Mouse (Mus musculus) heart, postnatal 14 days (tissue): ENCODE measurements around the gene Ambra1. TPM values are rescaled to one million over a fixed set of nuclear protein-coding genes. Genes with fewer than 3 reads are reported as not detected.

Experiments
- DNase-seq, 2 experiments: peaks; one replicate each; pipeline ENCODE4 v3.0.0; 2021 to 2022
- intact Hi-C: fragments of 180-260 bp; cut with DNase I; formaldehyde crosslinking; loops from one replicate; pipeline ENCODE4 v1.15.1; 2025
- total RNA-seq, 2 experiments: library from RNA; stranded (reverse); gene quantifications; 2 replicates each; pipeline ENCODE4 v1.2.3; 2021

The Ambra1 gene
- total RNA-seq, 2 experiments from 2014 or later: 19.4 to 19.6 TPM

GRCm38 (mm10) chr2:91856958-91857357, 127.0 kb downstream of the Ambra1 start:
- intact Hi-C loops: no loop called here
- DNase-seq: no peak

DNA sequence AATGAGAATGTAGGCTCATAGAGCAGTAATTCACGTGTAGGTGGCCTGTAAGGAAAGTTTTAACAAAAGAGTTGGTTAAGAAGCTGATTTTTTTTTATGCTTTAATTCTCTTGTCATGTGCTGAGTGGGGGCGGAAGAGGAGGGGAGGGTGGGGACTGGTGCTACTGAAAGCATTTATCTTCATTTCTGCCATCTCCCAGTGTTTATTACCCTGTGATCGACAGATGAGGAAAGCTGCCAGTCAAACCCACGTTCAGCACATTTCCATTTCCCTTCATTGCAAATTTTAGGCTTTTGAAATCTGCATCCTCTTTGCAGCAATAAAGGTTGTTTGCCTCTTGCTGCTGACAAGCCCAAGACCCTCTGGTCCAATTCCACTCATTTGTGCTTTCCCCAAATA, 129.5 kb downstream of the Ambra1 start:
- intact Hi-C loops: no loop called here
- DNase-seq: no peak

DNA sequence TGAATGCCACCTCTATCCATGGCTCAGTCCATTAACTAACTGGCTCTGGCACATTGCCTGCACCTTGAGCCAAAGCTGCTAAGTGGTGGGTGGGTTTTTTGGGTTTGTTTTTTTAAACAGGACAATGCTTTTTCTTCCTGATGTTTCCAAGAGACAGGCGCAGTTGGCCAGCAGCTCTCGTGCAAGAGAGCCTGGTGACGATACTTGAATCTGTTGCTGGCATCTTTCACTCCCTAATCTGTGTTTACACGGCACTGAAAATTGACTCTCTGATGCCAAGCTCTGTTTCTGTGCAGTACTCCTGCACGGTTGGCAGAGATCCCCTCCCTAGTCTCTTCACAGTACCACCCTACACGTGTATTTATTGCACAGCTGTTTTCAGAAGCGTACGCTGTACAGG, 140.8 kb downstream of the Ambra1 start:
- DNase-seq: peak; percentile 16 to 37
- intact Hi-C loops: no loop called here

DNA sequence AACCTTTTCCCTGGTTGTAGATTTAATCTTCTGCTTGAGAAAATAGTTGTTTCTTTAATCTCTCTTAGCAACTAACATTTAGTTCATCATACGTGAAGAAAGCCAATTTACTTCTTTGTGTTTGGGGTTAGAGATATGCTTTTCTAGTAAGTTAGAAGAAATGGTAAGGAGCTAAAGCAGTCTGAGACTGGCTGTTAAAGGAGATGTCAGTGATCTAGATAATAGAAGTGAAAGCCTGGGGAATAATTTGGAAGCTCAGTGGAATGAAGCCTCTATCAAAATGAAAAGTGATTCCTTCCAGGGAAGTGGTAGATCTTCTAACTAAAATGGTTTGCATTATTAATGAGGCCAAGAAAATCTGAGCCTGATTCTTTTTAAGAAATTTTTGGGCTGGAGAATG, 141.3 kb downstream of the Ambra1 start:
- intact Hi-C loops: no loop called here
- DNase-seq: no peak

- DNase-seq: no peak
- intact Hi-C loops: no loop called here
These were observed 142.7 kb downstream of the Ambra1 start for GRCm38 (mm10) chr2:91872658-91873057.

DNA sequence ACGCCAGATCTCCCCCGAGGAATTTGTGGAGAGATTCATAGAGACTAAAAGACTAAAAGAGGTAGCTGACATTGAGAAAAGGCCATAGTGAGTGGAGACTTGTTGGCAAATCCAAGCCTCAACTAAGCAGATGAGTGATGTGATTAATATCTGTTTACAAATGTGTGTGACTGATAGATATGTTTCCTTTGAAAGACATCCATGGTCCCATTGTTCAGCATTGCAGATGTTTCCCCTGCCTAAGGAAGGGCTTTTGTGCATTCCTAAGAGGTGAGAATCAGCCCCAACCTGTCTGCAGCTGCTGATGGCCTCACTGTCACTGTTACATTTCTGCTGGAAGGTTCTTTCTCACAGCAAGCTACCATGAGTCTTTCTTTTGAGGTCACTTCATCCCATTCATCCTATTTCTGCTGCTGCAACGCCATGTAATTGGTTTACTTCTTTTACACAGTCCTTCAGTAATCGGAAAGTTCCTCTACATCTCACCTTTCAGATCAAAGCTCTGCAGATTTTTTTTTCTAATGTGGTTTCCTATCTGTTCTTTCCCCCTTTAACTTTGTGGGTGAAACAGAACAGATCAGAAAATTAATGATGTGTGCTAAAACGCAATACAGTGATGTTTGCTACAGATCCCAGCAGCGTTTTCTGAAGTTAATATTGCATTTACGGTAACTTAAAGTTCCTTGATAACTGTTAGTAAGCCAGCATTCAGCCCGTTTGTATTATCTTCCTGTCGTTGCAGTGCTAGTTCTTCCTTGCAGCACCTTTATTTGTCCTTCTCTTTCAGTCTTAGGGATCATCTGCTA, 146.3 kb downstream of the Ambra1 start:
- no peak for DNase-seq
- intact Hi-C loops: no loop called here

DNA sequence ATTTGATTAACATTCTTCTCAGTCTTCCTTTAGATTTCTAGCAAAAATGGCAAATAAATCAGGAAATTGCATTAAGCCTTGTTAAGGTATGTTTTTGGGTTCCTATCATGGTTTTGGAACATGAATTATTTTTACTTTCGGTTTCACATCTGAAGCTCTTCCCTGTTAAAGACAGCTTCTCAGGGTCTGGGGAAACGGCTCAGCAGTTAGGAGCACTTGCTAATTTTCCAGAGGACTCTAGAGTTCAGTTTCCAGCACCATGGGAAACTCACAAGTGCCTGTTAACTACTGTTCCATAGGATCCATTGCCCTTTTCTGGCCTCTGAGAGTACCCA, 146.8 kb downstream of the Ambra1 start:
- no peak for DNase-seq
- intact Hi-C loops: no loop called here

DNA sequence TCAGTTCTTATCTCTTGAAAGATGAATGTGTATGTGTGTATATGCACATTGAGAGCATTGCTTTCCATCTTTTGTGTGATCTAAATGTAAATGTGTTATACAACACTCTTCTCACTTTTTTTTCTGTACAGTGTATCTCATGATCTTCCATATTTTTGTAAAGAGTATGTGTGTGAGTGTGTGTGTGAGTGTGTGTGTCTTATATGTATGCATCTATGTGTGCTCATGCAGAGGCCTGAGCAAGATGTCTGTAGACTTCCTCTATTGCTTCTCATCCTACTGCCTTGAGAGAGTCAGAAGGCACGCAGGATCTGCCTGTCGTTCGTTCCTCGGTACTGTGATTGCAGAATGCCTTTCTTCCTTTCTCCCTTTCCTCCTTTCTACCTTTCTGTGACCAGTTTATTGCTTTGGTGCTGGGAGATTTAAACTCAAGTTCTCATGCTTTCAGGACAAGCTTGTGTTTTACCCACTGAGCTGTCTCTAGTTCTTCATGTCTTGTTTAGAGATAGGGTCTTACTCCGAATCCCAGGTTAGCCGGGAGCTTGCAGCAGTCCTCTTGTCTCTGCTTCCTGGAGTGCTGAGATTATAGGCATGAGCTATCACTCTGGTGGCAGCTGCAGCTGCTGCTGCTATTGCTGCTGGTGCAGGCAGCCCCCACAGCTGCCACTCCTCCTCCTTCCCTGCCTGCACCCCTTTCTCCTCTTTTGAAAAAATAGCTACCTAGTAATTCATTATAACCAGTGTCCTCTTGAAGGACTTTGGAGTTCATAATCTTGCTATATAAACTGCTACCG, 148.7 kb downstream of the Ambra1 start:
- DNase-seq: no peak
- intact Hi-C loops: no loop called here

DNA sequence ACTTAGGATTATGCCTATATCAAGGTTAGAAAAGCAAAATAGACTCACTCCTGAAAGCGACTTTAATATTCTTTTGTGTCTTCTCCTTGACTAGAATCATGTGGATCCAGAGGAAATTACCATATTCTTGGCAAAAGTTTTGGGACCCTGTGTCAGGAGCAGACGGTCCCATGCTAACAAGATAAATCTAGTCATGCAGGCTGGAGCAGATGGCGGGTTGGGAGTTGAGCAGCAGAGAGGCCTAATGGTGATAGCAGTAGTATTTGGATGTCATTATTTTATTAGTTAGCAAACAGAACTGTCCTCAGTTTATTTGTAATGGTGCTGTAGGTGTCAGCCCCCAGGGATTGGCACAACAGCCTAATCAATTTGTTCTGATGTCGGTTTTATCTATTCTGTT, 154.0 kb downstream of the Ambra1 start:
- intact Hi-C loops: no loop called here
- no peak for DNase-seq

GRCm38 (mm10) chr2:91884616-91885015, 154.7 kb downstream of the Ambra1 start:
- intact Hi-C loops: no loop called here
- DNase-seq: no peak

DNA sequence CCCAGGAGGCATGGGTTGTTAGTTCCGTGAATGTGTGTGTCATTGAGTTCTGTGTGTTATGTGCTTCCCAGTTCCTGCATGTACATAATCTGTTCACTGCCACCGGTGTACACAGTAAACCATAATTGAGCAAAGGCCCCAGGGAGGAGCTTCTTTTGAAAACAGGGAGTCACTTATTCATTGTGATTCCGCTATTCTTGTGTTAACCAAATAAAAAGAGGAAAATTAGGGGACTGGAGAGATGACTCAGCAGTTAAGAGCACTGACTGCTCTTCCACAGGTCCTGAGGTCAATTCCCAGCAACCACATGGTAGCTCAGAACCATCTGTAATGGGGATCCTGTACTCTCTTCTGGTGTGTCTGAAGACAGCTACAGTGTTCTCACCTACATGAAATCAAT, 164.8 kb downstream of the Ambra1 start:
- no peak for DNase-seq
- intact Hi-C loops: no loop called here

DNA sequence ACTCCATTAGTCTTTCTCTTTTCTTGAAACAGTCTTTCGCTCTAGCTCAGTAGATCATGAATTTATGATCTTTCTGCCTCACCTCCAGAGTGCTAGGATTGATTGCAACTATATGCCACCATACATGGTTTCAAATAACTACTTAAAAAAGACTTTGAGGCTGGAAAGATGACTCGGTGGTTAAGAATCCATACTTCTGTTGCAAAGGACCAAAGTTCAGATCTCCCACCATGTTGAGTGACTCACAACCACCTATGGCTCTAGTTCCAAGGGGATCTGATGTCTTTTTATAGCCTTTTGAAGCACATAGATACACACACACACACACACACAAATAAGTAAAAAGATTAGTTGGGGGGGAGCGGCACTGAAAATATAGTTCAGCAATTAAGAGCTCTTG, 165.5 kb downstream of the Ambra1 start:
- intact Hi-C loops: no loop called here
- no peak for DNase-seq

DNA sequence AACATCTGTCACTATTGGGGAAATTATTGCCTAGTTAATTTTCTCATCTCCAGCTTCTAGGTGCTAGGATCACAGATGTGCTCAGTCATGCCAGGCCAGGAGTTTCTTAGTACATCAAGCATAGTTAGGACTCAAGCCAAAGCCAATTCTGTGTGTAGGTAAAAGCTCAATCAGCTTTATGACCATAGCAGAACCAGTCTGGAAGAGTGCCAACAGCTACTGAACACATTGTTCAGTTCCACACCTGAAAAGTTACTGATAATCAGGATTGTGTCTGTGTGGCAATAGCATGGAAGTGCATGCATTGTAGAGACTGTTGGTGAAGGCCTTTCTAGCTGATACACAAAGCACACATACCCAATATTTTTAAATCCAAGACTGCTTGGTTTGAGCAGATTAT, 168.0 kb downstream of the Ambra1 start:
- intact Hi-C loops: no loop called here
- DNase-seq: no peak

GRCm38 (mm10) chr2:91899141-91899540, 169.2 kb downstream of the Ambra1 start:
- intact Hi-C loops: no loop called here
- no peak for DNase-seq

- intact Hi-C loops: no loop called here
- DNase-seq: no peak
These were observed 170.5 kb downstream of the Ambra1 start for GRCm38 (mm10) chr2:91900431-91900830.

DNA sequence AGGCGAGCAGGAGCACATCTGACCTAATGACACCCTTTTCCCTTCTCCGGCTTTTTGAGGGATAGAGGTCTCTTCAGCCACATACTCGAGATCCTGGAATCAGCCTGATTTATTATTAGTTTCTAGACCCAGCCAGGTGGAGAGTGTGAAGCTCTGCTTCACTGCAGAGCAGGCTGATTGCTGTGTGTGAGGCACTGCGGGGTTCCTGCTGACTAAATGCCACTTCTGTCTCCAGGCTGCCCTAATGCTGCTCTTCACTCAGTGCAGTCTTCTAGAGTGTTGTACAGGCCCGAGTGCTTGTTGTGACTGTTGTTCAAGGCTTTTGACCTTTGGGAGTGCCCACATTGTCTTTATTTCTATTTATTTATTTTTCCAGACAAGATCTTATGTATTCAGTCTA, 172.4 kb downstream of the Ambra1 start:
- intact Hi-C loops: no loop called here
- no peak for DNase-seq

GRCm38 (mm10) chr2:91903171-91903925, 173.4 kb downstream of the Ambra1 start:
- no peak for DNase-seq
- intact Hi-C loops: no loop called here

- intact Hi-C loops: no loop called here
These were observed 174.8 kb downstream of the Ambra1 start for GRCm38 (mm10) chr2:91904618-91905307.

GRCm38 (mm10) chr2:91906141-91906540, 176.2 kb downstream of the Ambra1 start:
- no peak for DNase-seq
- intact Hi-C loops: no loop called here

More at GRCm38 (mm10) chr2:91904618-91905307, 174.8 kb downstream of the Ambra1 start:
- no peak for DNase-seq

GRCm38 (mm10) chr2:91912616-91913015, 182.7 kb downstream of the Ambra1 start:
- no peak for DNase-seq
- intact Hi-C loops: no loop called here
